Comparison of ENCODE assay signal across 25 mouse cellular contexts in the genomic region with DNA sequence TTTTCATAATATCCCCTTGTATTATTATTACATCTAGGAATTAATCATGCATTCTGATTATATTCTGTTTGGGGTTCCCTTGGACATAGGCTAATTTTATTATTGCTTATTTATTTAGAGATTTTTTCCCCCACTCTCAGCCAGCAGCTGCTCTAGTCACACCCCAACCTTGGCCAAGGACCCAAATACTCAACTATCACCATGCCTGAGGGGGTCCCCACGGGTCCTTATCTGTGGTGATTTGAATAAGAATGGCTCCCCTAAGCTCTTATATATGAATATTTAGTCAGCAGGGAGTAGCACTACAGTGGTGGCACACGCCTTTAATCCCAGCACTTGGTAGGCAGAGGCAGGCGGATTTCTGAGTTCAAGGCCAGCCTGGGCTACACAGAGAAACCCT.
"Had no signal": no experiment of that assay in that cellular context is flagged by ENCODE, and none has a peak within 500 bp of the region (broad histone marks: within the 10 kb centered on the region; RNA-seq: fewer than 3 reads in every experiment).

No protein-coding gene starts in this region.

- H3K27me3 ChIP-seq: heart, embryonic 13.5 days; heart, embryonic 15.5 days; hindbrain, embryonic 15.5 days; kidney, embryonic 15.5 days; limb, embryonic 13.5 days; limb, embryonic 15.5 days; liver, embryonic 12.5 days had no signal

- DNase-seq: gastrocnemius, postnatal 14 days; gastrocnemius, postnatal 36 days; heart, adult 2 months; heart, postnatal 14 days; heart, postnatal 36 days; kidney, adult 11 months; kidney, adult 2 months; kidney, adult 9 months; kidney, postnatal 14 days; kidney, postnatal 36 days; layer of hippocampus, adult 9-11 months; layer of hippocampus, postnatal 36 days; left cerebral cortex, postnatal 4 days; lung, adult 18-20 months had no signal

- ATAC-seq: intestine, embryonic 16.5 days; liver, embryonic 12.5 days had no signal

- H3K27ac ChIP-seq: heart, adult 2 months; heart, embryonic 13.5 days; heart, embryonic 15.5 days; kidney, embryonic 15.5 days; kidney, postnatal 0 days; limb, embryonic 13.5 days; limb, embryonic 15.5 days; liver, embryonic 12.5 days; liver, embryonic 14.5 days had no signal

- H3K4me1 ChIP-seq: heart, embryonic 13.5 days; heart, embryonic 15.5 days; hindbrain, embryonic 15.5 days; kidney, embryonic 15.5 days; limb, embryonic 13.5 days; limb, embryonic 15.5 days; liver, embryonic 12.5 days had no signal

- H3K4me2 ChIP-seq: heart, embryonic 11.5 days; heart, embryonic 13.5 days; heart, embryonic 15.5 days; hindbrain, embryonic 15.5 days; kidney, embryonic 15.5 days; limb, embryonic 13.5 days; limb, embryonic 15.5 days; liver, embryonic 12.5 days had no signal

- H3K4me3 ChIP-seq: heart, adult 2 months; heart, embryonic 13.5 days; heart, embryonic 15.5 days; hindbrain, embryonic 15.5 days; kidney, embryonic 15.5 days; limb, embryonic 13.5 days; limb, embryonic 15.5 days; liver, embryonic 12.5 days had no signal

- H3K9me3 ChIP-seq: heart, embryonic 13.5 days; heart, embryonic 15.5 days; hindbrain, embryonic 15.5 days; kidney, embryonic 15.5 days; limb, embryonic 13.5 days; limb, embryonic 15.5 days; liver, embryonic 12.5 days had no signal

- H3K9ac ChIP-seq: heart, embryonic 13.5 days; heart, embryonic 15.5 days; hindbrain, embryonic 15.5 days; kidney, embryonic 15.5 days; limb, embryonic 13.5 days; limb, embryonic 15.5 days; liver, embryonic 12.5 days; liver, embryonic 14.5 days had no signal
